Mouse (Mus musculus): Measurements from ENCODE around the gene Dcaf8. TPM values are rescaled to one million over a fixed set of nuclear protein-coding genes. Genes with fewer than 3 reads are reported as not detected.
A peak's percentile ranks its signal among the peaks of the same experiment; 100 is the strongest.
"Not testable (repeated sequence)": the region's sequence is repeated elsewhere in the genome, so short reads cannot be mapped to it uniquely, and the experiment has no call there.

The Dcaf8 gene
- polyA plus RNA-seq, 1 experiment from 2014 or later: 114 TPM

- Histone ChIP-seq H3K27me3 (ENCODE audit: control insufficient read depth, insufficient read depth, low read length) (peaks cover 8% of the 10 kb centered on the region; the same call in 1 of the 2 replicates), H3K4me3 (ENCODE audit: low read length) (no peak overlapping the region), H3K9ac (ENCODE audit: low read depth, low read length) (no peak overlapping the region), H3K4me2 (replicated peaks; ENCODE audit: low read depth, low read length) (no peak overlapping the region), H3K4me1 (ENCODE audit: control insufficient read depth, insufficient read depth, low read length) (0 out of 2 replicates have a peak, but pooled peaks cover 3% of the 10 kb centered on the region), H3K36me3 (ENCODE audit: control insufficient read depth, insufficient read depth, low read length) (no peaks in the 10 kb centered on the region), H3K9me3 (ENCODE audit: control insufficient read depth, low read length) (no peaks in the 10 kb centered on the region), H3K27ac (ENCODE audit: low read depth, low read length) (peak overlapping the region; percentile 30; the same call in 1 of the 2 replicates)
- 0 out of 2 replicates have a peak, but pooled peaks have one; percentile 13 for ATAC-seq (ENCODE audit: low FRiP score, low TSS enrichment)
- 48% methylated on average over 6 of the region's 6 CpGs for WGBS
Observed at GRCm38 (mm10) chr1:172240945-172241708, 93.2 kb downstream of the Dcaf8 start.

- Histone ChIP-seq H3K4me3 (ENCODE audit: low read length) (no peak overlapping the region), H3K4me1 (ENCODE audit: control insufficient read depth, insufficient read depth, low read length) (0 out of 2 replicates have a peak, but pooled peaks cover 3% of the 10 kb centered on the region), H3K36me3 (ENCODE audit: control insufficient read depth, insufficient read depth, low read length) (no peaks in the 10 kb centered on the region), H3K27ac (ENCODE audit: low read depth, low read length) (0 out of 2 replicates have a peak overlapping the region, but pooled peaks have one; percentile 30), H3K9me3 (ENCODE audit: control insufficient read depth, low read length) (no peaks in the 10 kb centered on the region), H3K4me2 (replicated peaks; ENCODE audit: low read depth, low read length) (no peak overlapping the region), H3K27me3 (ENCODE audit: control insufficient read depth, insufficient read depth, low read length) (peaks cover 8% of the 10 kb centered on the region; the same call in 1 of the 2 replicates), H3K9ac (ENCODE audit: low read depth, low read length) (no peak overlapping the region)
- WGBS: 54% methylated on average over 2 of the region's 2 CpGs
- ATAC-seq (ENCODE audit: low FRiP score, low TSS enrichment): peak; percentile 59; the same call in 1 of the 2 replicates
Observed at GRCm38 (mm10) chr1:172242401-172242800, 94.5 kb downstream of the Dcaf8 start.

DNA sequence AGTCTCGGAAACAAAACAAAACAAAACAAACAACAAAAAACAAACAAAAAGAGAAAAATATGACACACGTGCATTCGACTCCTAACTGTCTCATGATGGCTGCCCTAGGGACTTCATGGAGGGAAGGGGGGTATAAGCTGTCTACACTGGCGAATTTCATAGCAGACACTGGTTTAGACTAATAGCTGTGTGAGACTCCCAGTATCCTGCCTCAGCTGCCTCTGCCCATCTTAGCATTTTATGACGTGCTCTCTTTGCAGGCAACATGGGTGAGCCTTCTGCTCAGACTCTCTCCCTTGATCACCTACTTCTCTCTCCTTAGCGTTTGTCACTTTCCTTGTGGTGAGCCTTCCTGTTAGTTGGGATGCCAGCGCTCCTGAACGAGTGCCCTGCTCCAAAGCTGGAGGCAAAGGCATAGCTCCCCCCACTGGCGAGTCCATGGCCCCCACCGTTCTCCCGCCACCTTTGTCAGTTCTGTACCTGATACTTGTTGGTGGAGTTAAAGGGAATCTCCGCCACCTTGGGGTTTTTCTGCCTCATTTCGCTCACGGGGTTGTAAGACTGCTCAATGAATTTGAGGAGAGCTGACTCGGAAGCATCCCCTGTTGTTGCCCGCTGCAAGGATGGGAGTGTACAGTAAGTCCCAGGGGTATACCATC lies 95.8 kb downstream of the Dcaf8 start:
- H3K9ac ChIP-seq (ENCODE audit: low read depth, low read length): no peak overlapping the region
- 0 out of 2 replicates have a peak, but pooled peaks cover 3% of the 10 kb centered on the region for H3K4me1 ChIP-seq (ENCODE audit: control insufficient read depth, insufficient read depth, low read length)
- no peak overlapping the region; the same call in 1 of the 2 replicates for H3K4me2 ChIP-seq (replicated peaks; ENCODE audit: low read depth, low read length)
- no peaks in the 10 kb centered on the region for H3K36me3 ChIP-seq (ENCODE audit: control insufficient read depth, insufficient read depth, low read length)
- 30% methylated on average over 16 of the region's 16 CpGs for WGBS
- no peaks in the 10 kb centered on the region for H3K9me3 ChIP-seq (ENCODE audit: control insufficient read depth, low read length)
- no peak overlapping the region for H3K27ac ChIP-seq (ENCODE audit: low read depth, low read length)
- no peak for ATAC-seq (ENCODE audit: low FRiP score, low TSS enrichment)
- no peak overlapping the region for H3K4me3 ChIP-seq (ENCODE audit: low read length)
- peaks cover 8% of the 10 kb centered on the region; the same call in 1 of the 2 replicates for H3K27me3 ChIP-seq (ENCODE audit: control insufficient read depth, insufficient read depth, low read length)

GRCm38 (mm10) chr1:172244645-172245044 lies 96.8 kb downstream of the Dcaf8 start:
- not testable (repeated sequence) for H3K4me1 ChIP-seq (ENCODE audit: control insufficient read depth, insufficient read depth, low read length); H3K9ac ChIP-seq (ENCODE audit: low read depth, low read length); H3K27ac ChIP-seq (ENCODE audit: low read depth, low read length); H3K9me3 ChIP-seq (ENCODE audit: control insufficient read depth, low read length); H3K27me3 ChIP-seq (ENCODE audit: control insufficient read depth, insufficient read depth, low read length); H3K36me3 ChIP-seq (ENCODE audit: control insufficient read depth, insufficient read depth, low read length); H3K4me2 ChIP-seq (replicated peaks; ENCODE audit: low read depth, low read length); H3K4me3 ChIP-seq (ENCODE audit: low read length); ATAC-seq (ENCODE audit: low FRiP score, low TSS enrichment)
- WGBS: 45% methylated on average over 23 of the region's 23 CpGs

Other genes starting within 250 kb of the Dcaf8 start
- gene Slamf6, start 230.6 kb upstream of the Dcaf8 start, polyA plus RNA-seq (2014; fragmentation: Nextera tagmentation; extraction: Ambion mirVana): 0.12 and 0.14 TPM in 2 replicates
- 18.2 and 19.0 TPM in 2 replicates for gene Vangl2, start 119.6 kb upstream of the Dcaf8 start, polyA plus RNA-seq (2014; fragmentation: Nextera tagmentation; extraction: Ambion mirVana)
- not detected in 2 replicates for gene Nhlh1, start 90.5 kb upstream of the Dcaf8 start, polyA plus RNA-seq (2014; fragmentation: Nextera tagmentation; extraction: Ambion mirVana)
- gene Copa, start 65.6 kb upstream of the Dcaf8 start, polyA plus RNA-seq (2014; fragmentation: Nextera tagmentation; extraction: Ambion mirVana): 78.1 and 194 TPM in 2 replicates
- 66.5 and 136 TPM in 2 replicates for gene Ncstn, start 65.3 kb upstream of the Dcaf8 start, polyA plus RNA-seq (2014; fragmentation: Nextera tagmentation; extraction: Ambion mirVana)
- gene Pex19, start 21.3 kb upstream of the Dcaf8 start, polyA plus RNA-seq (2014; fragmentation: Nextera tagmentation; extraction: Ambion mirVana): 95.1 and 138 TPM in 2 replicates
- gene Pea15a, start 58.7 kb downstream of the Dcaf8 start, polyA plus RNA-seq (2014; fragmentation: Nextera tagmentation; extraction: Ambion mirVana): 56.0 and 87.0 TPM in 2 replicates
- 2.8 and 3.5 TPM in 2 replicates for gene Casq1, start 71.8 kb downstream of the Dcaf8 start, polyA plus RNA-seq (2014; fragmentation: Nextera tagmentation; extraction: Ambion mirVana)
- not detected in 2 replicates for gene Atp1a4, start 110.3 kb downstream of the Dcaf8 start, polyA plus RNA-seq (2014; fragmentation: Nextera tagmentation; extraction: Ambion mirVana)
- 39.5 and 53.1 TPM in 2 replicates for gene Igsf8, start 113.6 kb downstream of the Dcaf8 start, polyA plus RNA-seq (2014; fragmentation: Nextera tagmentation; extraction: Ambion mirVana)
- 0.66 and 0.96 TPM in 2 replicates for gene Atp1a2, start 150.0 kb downstream of the Dcaf8 start, polyA plus RNA-seq (2014; fragmentation: Nextera tagmentation; extraction: Ambion mirVana)
- gene Kcnj9, start 181.2 kb downstream of the Dcaf8 start, polyA plus RNA-seq (2014; fragmentation: Nextera tagmentation; extraction: Ambion mirVana): 0.20 TPM in 1 of 2 replicates, not detected in the other
- gene Kcnj10, start 193.1 kb downstream of the Dcaf8 start, polyA plus RNA-seq (2014; fragmentation: Nextera tagmentation; extraction: Ambion mirVana): 0.31 and 0.57 TPM in 2 replicates
- 9.5 and 12.1 TPM in 2 replicates for gene Pigm, start 228.5 kb downstream of the Dcaf8 start, polyA plus RNA-seq (2014; fragmentation: Nextera tagmentation; extraction: Ambion mirVana)

All from kidney, embryonic 14.5 days (tissue).